Comparison of ENCODE assay signal across 9 mouse cellular contexts in the genomic region with DNA sequence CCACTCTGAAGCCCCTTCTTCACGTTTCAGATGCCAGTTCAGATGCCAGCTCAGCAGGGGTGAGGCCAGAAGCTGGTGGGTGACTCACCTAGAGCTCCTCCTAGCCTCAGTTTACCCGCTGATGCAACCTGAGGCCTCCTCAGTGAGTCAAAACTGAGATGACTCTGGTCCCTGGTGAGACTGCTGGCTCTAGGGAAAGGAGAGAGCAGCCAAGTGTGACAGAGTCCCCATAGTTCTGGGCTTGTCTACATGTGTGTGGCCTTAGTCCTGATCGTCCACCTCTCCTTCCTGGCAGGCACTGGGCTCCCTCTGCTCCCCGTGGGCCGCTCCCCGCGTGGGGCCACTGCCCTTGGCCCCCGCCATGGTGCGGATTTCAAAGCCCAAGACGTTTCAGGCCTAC. TPM values are rescaled to one million over a fixed set of nuclear protein-coding genes. Genes with fewer than 3 reads are reported as not detected.
DNase-seq lines count a peak whose midpoint lies in the region; ATAC-seq and TF ChIP-seq lines count a peak whose summit lies in the region.
"Had no signal": no experiment of that assay in that cellular context is flagged by ENCODE, and none has a peak within 500 bp of the region (broad histone marks: within the 10 kb centered on the region; RNA-seq: fewer than 3 reads in every experiment).

No protein-coding gene starts in this region.

- H3K4me3 ChIP-seq in gastrocnemius, adult 2 months = peak overlapping the region; percentile 90
- peak overlapping the region; percentile 66 for H3K4me3 ChIP-seq in forebrain, embryonic 12.5 days (replicated peaks)
- peak overlapping the region; percentile 81 for H3K4me3 ChIP-seq in midbrain, postnatal 0 days (ENCODE audit: low read depth, low read length)

- TF ChIP-seq CTCF in gastrocnemius, adult 2 months (IDR thresholded peaks at IDR 0.05) = no peak
- no peak for TF ChIP-seq CTCF in midbrain, postnatal 0 days (IDR thresholded peaks at IDR 0.05)

- no peaks in the 10 kb centered on the region for H3K27me3 ChIP-seq in forebrain, embryonic 12.5 days
- H3K27me3 ChIP-seq in midbrain, postnatal 0 days (ENCODE audit: insufficient read depth, low read length) = no peaks in the 10 kb centered on the region
- H3K27me3 ChIP-seq: Patski had no signal

- ATAC-seq in forebrain, embryonic 12.5 days (ENCODE audit: low FRiP score) = no peak
- ATAC-seq in midbrain, postnatal 0 days (ENCODE audit: low FRiP score) = no peak

- 48% methylated on average over 10 of the region's 10 CpGs for WGBS in forebrain, embryonic 12.5 days
- 31% methylated on average over 7 of the region's 10 CpGs for WGBS in midbrain, postnatal 0 days

- H3K36me3 ChIP-seq in forebrain, embryonic 12.5 days (replicated peaks) = peaks cover 6% of the 10 kb centered on the region; the same call in 1 of the 2 replicates
- 0 out of 2 replicates have a peak, but pooled peaks cover 2% of the 10 kb centered on the region for H3K36me3 ChIP-seq in midbrain, postnatal 0 days (ENCODE audit: insufficient read depth, low read length)

- H3K4me2 ChIP-seq in forebrain, embryonic 12.5 days = peak overlapping the region; percentile 81
- H3K4me2 ChIP-seq in midbrain, postnatal 0 days (ENCODE audit: low read depth, low read length, poor library complexity, severe bottlenecking) = peak overlapping the region; percentile 98

- no peak for DNase-seq in gastrocnemius, adult 2 months
- DNase-seq in gastrocnemius, postnatal 25 days = no peak
- DNase-seq in MN1 (ENCODE audit: low spot score) = peak; percentile 34
- peak; percentile 57 for DNase-seq in kidney, adult 9 months
- DNase-seq in midbrain, postnatal 0 days (ENCODE audit: low spot score) = no peak
- DNase-seq in layer of hippocampus, adult 9-10 months (ENCODE audit: low spot score) = no peak
- DNase-seq in layer of hippocampus, adult 9-11 months = no peak

- intact Hi-C loops in gastrocnemius, adult 2 months (cut with DNase I) = loop anchor here (10.0 kb wide), 2 partner anchors 303 to 343 kb away; a partner anchor contains a TSS

- no peaks in the 10 kb centered on the region for H3K9me3 ChIP-seq in forebrain, embryonic 12.5 days
- H3K9me3 ChIP-seq in midbrain, postnatal 0 days (ENCODE audit: low read length) = no peaks in the 10 kb centered on the region

- peaks cover 46% of the 10 kb centered on the region for H3K4me1 ChIP-seq in forebrain, embryonic 12.5 days
- H3K4me1 ChIP-seq in midbrain, postnatal 0 days (ENCODE audit: insufficient read depth, low read length) = peaks cover 13% of the 10 kb centered on the region

- peak overlapping the region; percentile 75 for H3K9ac ChIP-seq in forebrain, embryonic 12.5 days
- peak overlapping the region; percentile 96 for H3K9ac ChIP-seq in midbrain, postnatal 0 days (replicated peaks; ENCODE audit: low read length, poor library complexity, severe bottlenecking)

- H3K27ac ChIP-seq in gastrocnemius, adult 2 months = peak overlapping the region; percentile 99
- H3K27ac ChIP-seq in forebrain, embryonic 12.5 days = no peak overlapping the region
- peak overlapping the region; percentile 72 for H3K27ac ChIP-seq in midbrain, postnatal 0 days (ENCODE audit: low read depth, low read length)

RNA-seq across cellular contexts. Expression of a gene that starts 0.7 kb away (rescaled TPM):
- total RNA-seq in gastrocnemius, adult 2 months (2021) = 10 to 100 TPM; 74.6 to 93.1 TPM
- 10 to 100 TPM; 63.8 to 69.0 TPM for total RNA-seq in gastrocnemius, postnatal 25 days (2021)
- polyA plus RNA-seq in forebrain, embryonic 12.5 days (2016; fragmentation: Nextera tagmentation; extraction: Ambion mirVana) = 91.8 and 92.7 TPM in 2 replicates
- total RNA-seq in midbrain, postnatal 0 days (2014; rRNA removed) = 196 and 209 TPM in 2 replicates
- 219 and 235 TPM in 2 replicates for polyA plus RNA-seq in midbrain, postnatal 0 days (2015; fragmentation: Nextera tagmentation; extraction: Ambion mirVana)

RNA-seq across cellular contexts. Expression of a gene that starts 3.8 kb away (rescaled TPM):
- under 1 TPM; 0.42 to 0.48 TPM for total RNA-seq in gastrocnemius, adult 2 months (2021)
- under 1 TPM; 0.20 to 0.62 TPM for total RNA-seq in gastrocnemius, postnatal 25 days (2021)
- polyA plus RNA-seq in forebrain, embryonic 12.5 days (2016; fragmentation: Nextera tagmentation; extraction: Ambion mirVana) = 0.33 and 0.56 TPM in 2 replicates
- total RNA-seq in midbrain, postnatal 0 days (2014; rRNA removed) = 0.16 and 1.1 TPM in 2 replicates
- polyA plus RNA-seq in midbrain, postnatal 0 days (2015; fragmentation: Nextera tagmentation; extraction: Ambion mirVana) = 0.21 and 0.38 TPM in 2 replicates

RNA-seq across cellular contexts. Expression of a gene that starts 11.3 kb away (rescaled TPM):
- 1 to 10 TPM in 1 of 2 experiments, under 1 TPM in 1; 0.67 to 1.3 TPM for total RNA-seq in gastrocnemius, adult 2 months (2021)
- total RNA-seq in gastrocnemius, postnatal 25 days (2021) = 1 to 10 TPM in 1 of 2 experiments, under 1 TPM in 1; 0.49 to 1.6 TPM
- polyA plus RNA-seq in forebrain, embryonic 12.5 days (2016; fragmentation: Nextera tagmentation; extraction: Ambion mirVana) = 1.4 and 1.5 TPM in 2 replicates
- total RNA-seq in midbrain, postnatal 0 days (2014; rRNA removed) = 0.66 TPM in 1 of 2 replicates, not detected in the other
- polyA plus RNA-seq in midbrain, postnatal 0 days (2015; fragmentation: Nextera tagmentation; extraction: Ambion mirVana) = 1.3 TPM in 2 replicates

RNA-seq across cellular contexts. Expression of a gene that starts 14.8 kb away (rescaled TPM):
- 10 to 100 TPM; 22.8 to 25.7 TPM for total RNA-seq in gastrocnemius, adult 2 months (2021)
- 10 to 100 TPM; 21.7 to 26.8 TPM for total RNA-seq in gastrocnemius, postnatal 25 days (2021)
- polyA plus RNA-seq in forebrain, embryonic 12.5 days (2016; fragmentation: Nextera tagmentation; extraction: Ambion mirVana) = 310 and 320 TPM in 2 replicates
- 107 and 137 TPM in 2 replicates for total RNA-seq in midbrain, postnatal 0 days (2014; rRNA removed)
- 127 and 135 TPM in 2 replicates for polyA plus RNA-seq in midbrain, postnatal 0 days (2015; fragmentation: Nextera tagmentation; extraction: Ambion mirVana)

RNA-seq across cellular contexts. Expression of a gene that starts 18.1 kb away (rescaled TPM):
- total RNA-seq in gastrocnemius, adult 2 months (2021) = 10 to 100 TPM; 22.3 to 22.4 TPM
- 10 to 100 TPM; 21.4 to 23.8 TPM for total RNA-seq in gastrocnemius, postnatal 25 days (2021)
- polyA plus RNA-seq in forebrain, embryonic 12.5 days (2016; fragmentation: Nextera tagmentation; extraction: Ambion mirVana) = 51.5 and 56.8 TPM in 2 replicates
- 121 and 145 TPM in 2 replicates for total RNA-seq in midbrain, postnatal 0 days (2014; rRNA removed)
- 120 and 125 TPM in 2 replicates for polyA plus RNA-seq in midbrain, postnatal 0 days (2015; fragmentation: Nextera tagmentation; extraction: Ambion mirVana)

Comparison
In these comparisons a context has a peak if more than half of its experiments do, and no peak if none do; other contexts are left out.
1. DNase-seq: peak in MN1 (single experiment) and kidney, adult 9 months (single experiment); none in gastrocnemius, adult 2 months (single experiment), gastrocnemius, postnatal 25 days (single experiment), midbrain, postnatal 0 days (single experiment), layer of hippocampus, adult 9-10 months (single experiment) and layer of hippocampus, adult 9-11 months (single experiment).
2. Peak in every context shown above with its lines, with median percentiles within 50 percentile points of each other: H3K4me3 ChIP-seq.